Mouse (Mus musculus): ENCODE data around the gene Slamf9. TPM values are rescaled to one million over a fixed set of nuclear protein-coding genes. Genes with fewer than 3 reads are reported as not detected.

The Slamf9 gene
- total and polyA plus RNA-seq, 3 experiments, result 28.3 to 32.6 (median 30.9) TPM

- in situ Hi-C loops (cut with MboI; ENCODE audit: low pct_ligation_motif_present, low pct_unique_long_range_greater_than_20kb, low sequenced_read_pairs), result no loop called here
- no peak overlapping the region for H3K27ac ChIP-seq (ENCODE audit: insufficient read depth, low read depth)
- DNase-seq (ENCODE audit: extremely low read depth), result no peak
These were observed 12.7 kb downstream of the Slamf9 start for GRCm38 (mm10) chr1:172487859-172488258.

GRCm38 (mm10) chr1:172488831-172489230 lies 13.7 kb downstream of the Slamf9 start:
- Histone ChIP-seq H3K9ac (ENCODE audit: insufficient read depth, low read depth) (no peak overlapping the region), H3K4me2 (ENCODE audit: insufficient read depth, low read depth, poor library complexity, severe bottlenecking) (no peak overlapping the region), H3K79me2 (replicated peaks; ENCODE audit: control insufficient read depth, extremely low read depth, insufficient read depth, poor library complexity, severe bottlenecking) (no peaks in the 10 kb centered on the region), H3K36me3 (replicated peaks in 1 of 2; ENCODE audit: control insufficient read depth in 1 of 2, insufficient read depth in 1 of 2, low read length in 1 of 2) (peaks cover 6 to 61% of the 10 kb centered on the region in 2 experiments), H3K27me3 (replicated peaks) (no peaks in the 10 kb centered on the region), H3K9me3 (replicated peaks; ENCODE audit: low read length) (no peaks in the 10 kb centered on the region), H3K4me1 (ENCODE audit: control insufficient read depth in 1 of 2, insufficient read depth in 2 of 2) (peaks cover 0 to 31% of the 10 kb centered on the region in 2 experiments; a peak in 2 of 4 replicates), H3K27ac (ENCODE audit: insufficient read depth, low read depth) (no peak overlapping the region), H3K4me3 (replicated peaks in 1 of 3; ENCODE audit: low read depth in 2 of 3, low read length in 2 of 3, poor library complexity in 1 of 3) (no peak overlapping the region)
- in situ Hi-C loops (cut with MboI; ENCODE audit: low pct_ligation_motif_present, low pct_unique_long_range_greater_than_20kb, low sequenced_read_pairs) (no loop called here), dilution Hi-C loops (cut with MboI; ENCODE audit: extremely low pct_ligation_motif_present, extremely low pct_unique_long_range_greater_than_20kb, low sequenced_read_pairs) (no loop called here)
- TF ChIP-seq MYC (IDR thresholded peaks at IDR 0.05; ENCODE audit: low read depth, low read length) (no peak), USF2 (conservative IDR thresholded peaks at IDR 0.05; ENCODE audit: low read depth, low read length) (no peak), BHLHE40 (IDR thresholded peaks at IDR 0.05; ENCODE audit: low read depth, low read length) (no peak), TBP (conservative IDR thresholded peaks at IDR 0.05; ENCODE audit: low read depth, low read length) (no peak), JUN (IDR thresholded peaks at IDR 0.05; ENCODE audit: insufficient read depth, low read depth, low read length) (no peak), UBTF (IDR thresholded peaks at IDR 0.05; ENCODE audit: low read depth, low read length) (no peak), MAZ (IDR thresholded peaks at IDR 0.05; ENCODE audit: low read depth, low read length) (no peak), SMC3 (IDR thresholded peaks at IDR 0.05; ENCODE audit: low read depth, low read length) (no peak)
- no peak for DNase-seq (ENCODE audit: extremely low read depth)

More at GRCm38 (mm10) chr1:172487859-172488258, 12.7 kb downstream of the Slamf9 start:
- Histone ChIP-seq H3K4me3 (replicated peaks in 1 of 3; ENCODE audit: low read depth in 2 of 3, low read length in 2 of 3, poor library complexity in 1 of 3) (no peak overlapping the region), H3K79me2 (replicated peaks; ENCODE audit: control insufficient read depth, extremely low read depth, insufficient read depth, poor library complexity, severe bottlenecking) (no peaks in the 10 kb centered on the region), H3K4me1 (ENCODE audit: control insufficient read depth in 1 of 2, insufficient read depth in 2 of 2) (peaks cover under 1 to 29% of the 10 kb centered on the region in 2 experiments; a peak in 2 of 4 replicates), H3K36me3 (replicated peaks in 1 of 2; ENCODE audit: control insufficient read depth in 1 of 2, insufficient read depth in 1 of 2, low read length in 1 of 2) (peaks cover 6 to 53% of the 10 kb centered on the region in 2 experiments), H3K9ac (ENCODE audit: insufficient read depth, low read depth) (no peak overlapping the region), H3K4me2 (ENCODE audit: insufficient read depth, low read depth, poor library complexity, severe bottlenecking) (no peak overlapping the region), H3K9me3 (replicated peaks; ENCODE audit: low read length) (no peaks in the 10 kb centered on the region), H3K27me3 (replicated peaks) (no peaks in the 10 kb centered on the region)
- TF ChIP-seq JUND (conservative IDR thresholded peaks at IDR 0.05; ENCODE audit: low read depth, low read length) (no peak), TCF12 (IDR thresholded peaks at IDR 0.05; ENCODE audit: low read depth, low read length) (no peak), ZNF384 (IDR thresholded peaks at IDR 0.05; ENCODE audit: low read depth, low read length) (no peak), USF2 (conservative IDR thresholded peaks at IDR 0.05; ENCODE audit: low read depth, low read length) (no peak), JUN (IDR thresholded peaks at IDR 0.05; ENCODE audit: insufficient read depth, low read depth, low read length) (no peak)
- dilution Hi-C loops (cut with MboI; ENCODE audit: extremely low pct_ligation_motif_present, extremely low pct_unique_long_range_greater_than_20kb, low sequenced_read_pairs), result no loop called here

- Histone ChIP-seq H3K27me3 (replicated peaks) (no peaks in the 10 kb centered on the region), H3K9ac (ENCODE audit: insufficient read depth, low read depth) (no peak overlapping the region), H3K9me3 (replicated peaks; ENCODE audit: low read length) (no peaks in the 10 kb centered on the region), H3K4me2 (ENCODE audit: insufficient read depth, low read depth, poor library complexity, severe bottlenecking) (no peak overlapping the region; the same call in 1 of the 2 replicates), H3K36me3 (replicated peaks in 1 of 2; ENCODE audit: control insufficient read depth in 1 of 2, insufficient read depth in 1 of 2, low read length in 1 of 2) (peaks cover 6 to 60% of the 10 kb centered on the region in 2 experiments), H3K27ac (ENCODE audit: insufficient read depth, low read depth) (no peak overlapping the region), H3K4me1 (ENCODE audit: control insufficient read depth in 1 of 2, insufficient read depth in 2 of 2) (peaks cover 0 to 31% of the 10 kb centered on the region in 2 experiments; a peak in 2 of 4 replicates), H3K79me2 (replicated peaks; ENCODE audit: control insufficient read depth, extremely low read depth, insufficient read depth, poor library complexity, severe bottlenecking) (no peaks in the 10 kb centered on the region), H3K4me3 (replicated peaks in 1 of 3; ENCODE audit: low read depth in 2 of 3, low read length in 2 of 3, poor library complexity in 1 of 3) (no peak overlapping the region)
- in situ Hi-C loops (cut with MboI; ENCODE audit: low pct_ligation_motif_present, low pct_unique_long_range_greater_than_20kb, low sequenced_read_pairs) (no loop called here), dilution Hi-C loops (cut with MboI; ENCODE audit: extremely low pct_ligation_motif_present, extremely low pct_unique_long_range_greater_than_20kb, low sequenced_read_pairs) (no loop called here)
- TF ChIP-seq ZC3H11A (IDR thresholded peaks at IDR 0.05; ENCODE audit: low read depth, low read length), result no peak
- TF ChIP-seq MXI1 (IDR thresholded peaks at IDR 0.05; ENCODE audit: low read depth, low read length), result no peak
- TF ChIP-seq JUND (conservative IDR thresholded peaks at IDR 0.05; ENCODE audit: low read depth, low read length), result no peak
- TF ChIP-seq RAD21 (IDR thresholded peaks at IDR 0.05; ENCODE audit: low read depth, low read length), result no peak
- TF ChIP-seq USF2 (conservative IDR thresholded peaks at IDR 0.05; ENCODE audit: low read depth, low read length), result no peak
- TF ChIP-seq POLR2A (IDR thresholded peaks at IDR 0.05; ENCODE audit: low read depth, low read length), result no peak
- no peak for TF ChIP-seq MYC (IDR thresholded peaks at IDR 0.05; ENCODE audit: low read depth, low read length)
- TF ChIP-seq CTCF (conservative IDR thresholded peaks at IDR 0.05 in 1 of 2, IDR thresholded peaks at IDR 0.05 in 1 of 2; ENCODE audit: low read depth in 2 of 2, low read length in 2 of 2), result no peak
- TF ChIP-seq SIN3A (IDR thresholded peaks at IDR 0.05; ENCODE audit: low read length), result no peak
- DNase-seq (ENCODE audit: extremely low read depth), result no peak
These were observed 14.6 kb downstream of the Slamf9 start for GRCm38 (mm10) chr1:172489585-172490250.
